In genomic region chr2:166553502-166554168, GRCm38 (mm10) we compare ENCODE assay signal across 8 mouse cellular contexts.
A peak's percentile ranks its signal among the peaks of the same experiment; 100 is the strongest.
DNase-seq lines count a peak whose midpoint lies in the region; ATAC-seq and TF ChIP-seq lines count a peak whose summit lies in the region.

No protein-coding gene starts in this region.

- H3K27ac ChIP-seq in intestine, embryonic 14.5 days (ENCODE audit: low read depth): 0 out of 2 replicates have a peak overlapping the region, but pooled peaks have one; percentile 9
- peak overlapping the region; percentile 29; the same call in 1 of the 2 replicates for H3K27ac ChIP-seq in liver, postnatal 0 days (ENCODE audit: low read depth)

- TF ChIP-seq CTCF in liver, postnatal 0 days (IDR thresholded peaks at IDR 0.05; ENCODE audit: low read depth): no peak

- H3K9ac ChIP-seq in intestine, embryonic 14.5 days (ENCODE audit: low read length): no peak overlapping the region
- no peak overlapping the region for H3K9ac ChIP-seq in liver, postnatal 0 days (replicated peaks)

- H3K4me1 ChIP-seq in intestine, embryonic 14.5 days (replicated peaks; ENCODE audit: control insufficient read depth, insufficient read depth, low read length): 0 out of 2 replicates have a peak, but pooled peaks cover 8% of the 10 kb centered on the region
- H3K4me1 ChIP-seq in liver, postnatal 0 days (ENCODE audit: insufficient read depth): peaks cover 16% of the 10 kb centered on the region; the same call in 1 of the 2 replicates

- no peak for TF ChIP-seq EP300 in liver, postnatal 0 days (IDR thresholded peaks at IDR 0.05; ENCODE audit: low read depth)

- H3K4me3 ChIP-seq in intestine, embryonic 14.5 days (ENCODE audit: low read depth, low read length): no peak overlapping the region
- peak overlapping the region; percentile 17; the same call in 1 of the 2 replicates for H3K4me3 ChIP-seq in liver, postnatal 0 days (ENCODE audit: low read depth, low read length)

- DNase-seq in adrenal gland, postnatal 14 days: peak; percentile 57
- no peak for DNase-seq in adrenal gland, postnatal 4 days (ENCODE audit: low spot score in 2 of 2)
- peak; percentile 24 to 48 for DNase-seq in adrenal gland, postnatal 36 days
- peak; percentile 77 for DNase-seq in intestine, embryonic 14.5 days (ENCODE audit: low spot score)
- DNase-seq in liver, postnatal 0 days: peak; percentile 79
- DNase-seq in spleen, postnatal 4 days (ENCODE audit: low spot score in 2 of 2): peak; percentile 57 to 77
- DNase-seq in cerebellum, adult 8-10 months: no peak
- DNase-seq in right cerebral cortex, postnatal 10 days (ENCODE audit: low spot score in 2 of 2): no peak

- 0 out of 2 replicates have a peak, but pooled peaks cover 2% of the 10 kb centered on the region for H3K9me3 ChIP-seq in intestine, embryonic 14.5 days (ENCODE audit: control insufficient read depth, low read length)
- no peaks in the 10 kb centered on the region for H3K9me3 ChIP-seq in liver, postnatal 0 days (ENCODE audit: low read length)

- peak; percentile 79 for ATAC-seq in intestine, embryonic 14.5 days (replicated peaks; ENCODE audit: low FRiP score, low TSS enrichment, low read depth)
- peak; percentile 68 for ATAC-seq in liver, postnatal 0 days

- no peaks in the 10 kb centered on the region for H3K36me3 ChIP-seq in intestine, embryonic 14.5 days (ENCODE audit: control insufficient read depth, insufficient read depth, low read length)
- H3K36me3 ChIP-seq in liver, postnatal 0 days (replicated peaks; ENCODE audit: insufficient read depth, low read length): no peaks in the 10 kb centered on the region

- no peaks in the 10 kb centered on the region for H3K27me3 ChIP-seq in intestine, embryonic 14.5 days (replicated peaks; ENCODE audit: control insufficient read depth, insufficient read depth, low read length)
- no peaks in the 10 kb centered on the region for H3K27me3 ChIP-seq in liver, postnatal 0 days (ENCODE audit: insufficient read depth, low read length)

- H3K4me2 ChIP-seq in intestine, embryonic 14.5 days (ENCODE audit: low read length): peak overlapping the region; percentile 1; the same call in 1 of the 2 replicates
- peak overlapping the region; percentile 49 for H3K4me2 ChIP-seq in liver, postnatal 0 days (ENCODE audit: low read depth, low read length)

- WGBS in intestine, embryonic 14.5 days: 31% methylated on average over 18 of the region's 18 CpGs
- 24% methylated on average over 18 of the region's 18 CpGs for WGBS in liver, postnatal 0 days (ENCODE audit: insufficient replicate concordance)

Comparison
In these comparisons a context has a peak if more than half of its experiments do, and no peak if none do; other contexts are left out.
1. DNase-seq: peak in adrenal gland, postnatal 14 days (single experiment), adrenal gland, postnatal 36 days (2 of 2), intestine, embryonic 14.5 days (single experiment), liver, postnatal 0 days (single experiment) and spleen, postnatal 4 days (2 of 2); none in adrenal gland, postnatal 4 days (0 of 2), cerebellum, adult 8-10 months (single experiment) and right cerebral cortex, postnatal 10 days (0 of 2).